Mouse (Mus musculus): ENCODE results near the gene Wdr70.

GRCm38 (mm10) chr15:7993721-7994120 lies 105.3 kb downstream of the Wdr70 start:
- TF ChIP-seq CTCF (IDR thresholded peaks at IDR 0.05; ENCODE audit: control insufficient read depth, insufficient read depth, insufficient read length): no peak
- TF ChIP-seq USF1 (IDR thresholded peaks at IDR 0.05; ENCODE audit: low read depth): no peak
- TF ChIP-seq MYOG (IDR thresholded peaks at IDR 0.05; ENCODE audit: control insufficient read depth, extremely low read depth, insufficient read length): no peak
- no peak for TF ChIP-seq MYOD1 (IDR thresholded peaks at IDR 0.05; ENCODE audit: control insufficient read depth, insufficient read length, low read depth)
- no peak for TF ChIP-seq MAX (IDR thresholded peaks at IDR 0.05)
- no peak for TF ChIP-seq CEBPB (IDR thresholded peaks at IDR 0.05; ENCODE audit: low read depth)
- no peak for TF ChIP-seq FOSL1 (IDR thresholded peaks at IDR 0.05; ENCODE audit: insufficient read depth, low read length, poor library complexity, severe bottlenecking)
